Mouse (Mus musculus): ENCODE data around the gene Gm6020.

DNA sequence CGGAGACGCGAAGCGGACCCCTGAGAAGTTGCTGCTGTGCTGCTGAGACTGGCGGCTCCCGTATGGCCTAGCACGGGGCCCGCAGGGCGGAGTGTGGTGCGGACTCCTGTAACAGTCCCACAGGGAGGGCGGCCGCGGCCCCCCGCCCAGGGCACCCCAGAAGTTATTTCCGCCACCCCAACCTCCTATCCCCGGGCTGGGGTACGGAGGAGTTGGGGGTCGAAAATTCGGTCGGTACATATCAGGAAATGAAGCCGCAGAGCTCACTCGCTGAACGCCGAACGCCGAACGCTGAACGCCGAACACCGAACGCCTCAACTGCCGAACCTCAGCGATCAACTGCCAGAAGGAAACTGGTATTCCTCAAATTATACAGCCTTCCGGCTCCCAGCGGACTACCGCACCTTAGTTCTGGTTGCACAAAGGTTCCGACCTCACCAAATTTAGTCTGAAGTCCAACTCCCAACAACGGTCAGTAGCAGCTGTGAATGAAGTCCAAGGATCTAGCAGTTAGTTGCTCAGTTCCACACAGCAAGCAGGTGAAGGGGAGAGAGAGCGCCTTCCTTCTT is 7.8 kb upstream of the Gm6020 start, which contains the start of gene Gm7102:
- TF ChIP-seq CTCF (IDR thresholded peaks at IDR 0.05; ENCODE audit: low read depth, low read length) (no peak), EP300 (IDR thresholded peaks at IDR 0.05; ENCODE audit: insufficient read depth, low read depth, low read length) (no peak), POLR2A (IDR thresholded peaks at IDR 0.05; ENCODE audit: insufficient read depth, low read length) (no peak)

Measured in ES-Bruce4 (cell line).